Mouse (Mus musculus): ENCODE measurements at regions not wholly inside any gene's neighbourhood (a gene's known extent, or its start where the extent isn't known, plus 50 kb on each side); places are given as distances from the start of the nearest gene placed in this dataset.

DNA sequence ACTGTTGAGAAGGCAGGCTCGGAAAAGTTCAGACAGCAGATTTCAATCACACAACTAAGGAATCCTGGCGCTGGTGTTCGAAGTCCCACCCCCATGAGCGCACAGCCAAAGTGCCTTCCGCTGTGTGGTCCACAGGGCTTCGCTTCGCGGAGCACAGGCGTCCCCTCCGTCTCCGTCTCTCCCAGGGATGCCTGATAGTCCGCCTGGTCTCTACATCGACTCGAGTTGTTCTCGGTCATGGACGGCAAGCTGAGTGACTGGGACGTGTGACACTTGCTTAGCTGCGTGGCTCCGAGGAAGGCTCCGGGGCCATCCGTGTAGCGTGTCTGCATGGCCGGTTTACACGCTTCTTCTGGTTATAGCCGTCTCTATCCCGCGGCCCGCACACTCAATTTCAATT is 224.0 kb downstream of the Gm26897 start:
- Histone ChIP-seq H3K27me3 (ENCODE audit: control insufficient read depth, insufficient read depth, low read length) (no peaks in the 10 kb centered on the region), H3K9ac (replicated peaks; ENCODE audit: low read depth, low read length) (no peak overlapping the region), H3K4me2 (replicated peaks; ENCODE audit: low read depth, low read length) (no peak overlapping the region), H3K4me1 (ENCODE audit: control insufficient read depth, insufficient read depth, low read length) (no peaks in the 10 kb centered on the region), H3K4me3 (ENCODE audit: low read depth, low read length) (no peak overlapping the region), H3K36me3 (ENCODE audit: control insufficient read depth, insufficient read depth, low read length) (no peaks in the 10 kb centered on the region), H3K9me3 (ENCODE audit: control insufficient read depth, low read depth, low read length) (no peaks in the 10 kb centered on the region), H3K27ac (ENCODE audit: low read length) (no peak overlapping the region)
- no peak for ATAC-seq (ENCODE audit: insufficient number of reproducible peaks, insufficient read depth, low FRiP score, low read depth)
- 67% methylated on average over 28 of the region's 28 CpGs for WGBS

DNA sequence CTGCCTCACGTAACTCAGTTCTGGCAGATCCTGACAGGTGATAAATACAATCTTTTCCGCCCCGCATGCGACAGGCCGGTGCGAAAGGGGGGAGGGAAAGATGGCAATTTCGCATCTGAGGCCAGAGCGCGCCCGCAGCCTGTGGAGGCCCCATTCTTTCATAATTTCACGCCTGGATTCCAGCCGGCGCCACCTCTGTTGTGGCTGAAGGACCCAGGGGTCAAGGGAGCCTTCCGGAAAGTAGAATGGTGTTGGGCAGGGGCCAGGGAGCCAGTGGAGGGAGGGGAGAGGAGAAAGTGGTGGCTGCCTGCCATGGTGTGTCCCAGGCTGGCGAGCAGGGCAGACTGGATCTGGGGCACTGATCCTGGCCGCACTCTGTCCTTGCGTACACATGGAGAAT is 224.5 kb downstream of the Gm26897 start:
- Histone ChIP-seq H3K27me3 (ENCODE audit: control insufficient read depth, insufficient read depth, low read length) (no peaks in the 10 kb centered on the region), H3K4me3 (ENCODE audit: low read depth, low read length) (no peak overlapping the region), H3K4me2 (replicated peaks; ENCODE audit: low read depth, low read length) (no peak overlapping the region), H3K36me3 (ENCODE audit: control insufficient read depth, insufficient read depth, low read length) (no peaks in the 10 kb centered on the region), H3K9ac (replicated peaks; ENCODE audit: low read depth, low read length) (no peak overlapping the region), H3K4me1 (ENCODE audit: control insufficient read depth, insufficient read depth, low read length) (no peaks in the 10 kb centered on the region), H3K9me3 (ENCODE audit: control insufficient read depth, low read depth, low read length) (no peaks in the 10 kb centered on the region), H3K27ac (ENCODE audit: low read length) (no peak overlapping the region)
- no peak for ATAC-seq (ENCODE audit: insufficient number of reproducible peaks, insufficient read depth, low FRiP score, low read depth)
- WGBS, result 67% methylated on average over 17 of the region's 17 CpGs

DNA sequence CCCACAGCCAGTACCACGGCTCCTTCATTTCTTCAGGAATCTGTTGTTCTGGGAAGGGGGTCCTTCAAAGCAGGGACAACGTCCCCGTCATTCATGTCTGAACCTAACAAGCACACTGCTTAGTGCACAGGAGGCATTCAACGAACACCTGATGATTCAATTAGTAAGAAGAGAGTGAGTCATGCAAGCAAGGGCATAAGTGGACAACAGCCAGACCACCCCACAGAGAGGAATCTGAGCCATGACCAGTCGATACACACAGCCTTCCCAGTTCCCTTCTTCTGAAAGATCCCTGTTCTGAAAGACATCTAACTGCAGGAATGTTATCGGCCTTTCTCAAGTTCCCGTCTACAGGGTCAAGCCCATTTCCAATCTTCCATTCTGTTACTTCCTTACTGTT is 231.6 kb downstream of the Gm26897 start:
- ATAC-seq (ENCODE audit: insufficient number of reproducible peaks, insufficient read depth, low FRiP score, low read depth), result no peak
- Histone ChIP-seq H3K4me2 (replicated peaks; ENCODE audit: low read depth, low read length) (no peak overlapping the region), H3K9me3 (ENCODE audit: control insufficient read depth, low read depth, low read length) (no peaks in the 10 kb centered on the region), H3K9ac (replicated peaks; ENCODE audit: low read depth, low read length) (no peak overlapping the region), H3K4me3 (ENCODE audit: low read depth, low read length) (no peak overlapping the region), H3K4me1 (ENCODE audit: control insufficient read depth, insufficient read depth, low read length) (no peaks in the 10 kb centered on the region), H3K36me3 (ENCODE audit: control insufficient read depth, insufficient read depth, low read length) (no peaks in the 10 kb centered on the region), H3K27me3 (ENCODE audit: control insufficient read depth, insufficient read depth, low read length) (no peaks in the 10 kb centered on the region), H3K27ac (ENCODE audit: low read length) (no peak overlapping the region)
- WGBS, result 91% methylated on average over 7 of the region's 7 CpGs

DNA sequence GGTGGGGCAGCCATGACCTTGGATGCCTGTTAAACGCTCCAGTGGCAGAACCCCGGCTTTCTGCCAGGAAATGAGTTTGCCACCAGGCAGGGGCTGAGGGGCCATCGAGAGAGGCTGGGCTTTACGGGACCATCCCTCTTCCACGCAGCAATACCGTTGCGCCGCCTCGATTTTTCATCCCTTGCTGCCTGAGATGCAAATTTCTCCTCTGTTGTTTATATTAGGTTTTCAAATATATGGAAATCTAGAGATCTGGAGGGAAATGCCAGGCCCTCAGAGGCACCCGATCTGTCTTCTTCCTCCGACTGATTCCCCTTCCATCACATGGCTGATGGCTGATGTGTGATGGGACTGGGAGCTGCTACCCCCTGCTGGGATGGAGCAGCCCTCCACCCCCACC is 234.4 kb downstream of the Gm26897 start:
- no peak overlapping the region for H3K4me2 ChIP-seq (replicated peaks; ENCODE audit: low read depth, low read length)
- H3K27me3 ChIP-seq (ENCODE audit: control insufficient read depth, insufficient read depth, low read length), result no peaks in the 10 kb centered on the region
- H3K36me3 ChIP-seq (ENCODE audit: control insufficient read depth, insufficient read depth, low read length), result no peaks in the 10 kb centered on the region
- ATAC-seq (ENCODE audit: insufficient number of reproducible peaks, insufficient read depth, low FRiP score, low read depth), result no peak
- H3K4me1 ChIP-seq (ENCODE audit: control insufficient read depth, insufficient read depth, low read length), result no peaks in the 10 kb centered on the region
- H3K9me3 ChIP-seq (ENCODE audit: control insufficient read depth, low read depth, low read length), result no peaks in the 10 kb centered on the region
- 62% methylated on average over 11 of the region's 11 CpGs for WGBS
- no peak overlapping the region for H3K4me3 ChIP-seq (ENCODE audit: low read depth, low read length)
- H3K27ac ChIP-seq (ENCODE audit: low read length), result no peak overlapping the region
- no peak overlapping the region for H3K9ac ChIP-seq (replicated peaks; ENCODE audit: low read depth, low read length)

DNA sequence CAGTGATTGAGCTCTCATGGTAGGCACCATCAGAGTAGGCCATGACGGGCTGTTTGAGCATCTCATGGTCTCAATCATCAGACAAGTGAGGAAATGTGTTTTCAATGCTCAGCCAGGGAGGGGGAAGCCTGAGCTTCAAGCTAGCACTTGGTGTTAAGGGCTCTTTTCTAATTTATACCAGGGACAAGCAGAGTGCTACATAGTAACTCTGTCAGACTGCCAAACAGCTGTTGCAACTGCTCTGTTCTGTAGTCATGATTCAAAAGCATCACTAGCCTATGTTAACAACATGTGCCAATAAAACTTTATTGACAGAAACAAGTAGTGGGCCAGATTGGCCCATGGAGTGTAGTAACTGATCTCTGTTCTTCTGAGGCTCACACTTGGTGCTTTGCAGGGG is 235.0 kb downstream of the Gm26897 start:
- H3K27ac ChIP-seq (ENCODE audit: low read length), result no peak overlapping the region
- no peak for ATAC-seq (ENCODE audit: insufficient number of reproducible peaks, insufficient read depth, low FRiP score, low read depth)
- WGBS, result 73% methylated on average over 1 of the region's 1 CpGs

DNA sequence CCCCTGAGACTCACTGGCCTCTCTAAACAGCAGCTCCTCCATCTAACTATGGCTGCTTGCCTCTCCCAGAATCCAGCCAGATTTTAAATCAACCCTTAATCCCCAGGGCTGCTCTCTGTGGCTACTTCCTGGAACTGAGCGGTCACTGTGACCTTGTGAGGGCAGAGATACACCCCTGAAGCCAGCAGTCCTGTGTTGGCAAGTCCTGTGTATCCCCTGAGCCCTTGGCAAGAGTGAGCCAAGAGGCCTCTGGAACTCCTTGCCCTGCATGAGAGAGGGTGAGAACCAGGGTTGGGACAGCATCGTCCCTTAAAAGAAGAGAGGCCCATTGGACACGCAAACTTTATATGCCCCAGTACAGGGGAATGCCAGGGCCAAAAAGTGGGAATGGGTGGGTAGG is 237.5 kb downstream of the Gm26897 start:
- no peak for ATAC-seq (ENCODE audit: insufficient number of reproducible peaks, insufficient read depth, low FRiP score, low read depth)
- Histone ChIP-seq H3K9me3 (ENCODE audit: control insufficient read depth, low read depth, low read length) (no peaks in the 10 kb centered on the region), H3K27ac (ENCODE audit: low read length) (no peak overlapping the region), H3K27me3 (ENCODE audit: control insufficient read depth, insufficient read depth, low read length) (no peaks in the 10 kb centered on the region), H3K4me2 (replicated peaks; ENCODE audit: low read depth, low read length) (no peak overlapping the region), H3K4me1 (ENCODE audit: control insufficient read depth, insufficient read depth, low read length) (no peaks in the 10 kb centered on the region), H3K36me3 (ENCODE audit: control insufficient read depth, insufficient read depth, low read length) (no peaks in the 10 kb centered on the region), H3K9ac (replicated peaks; ENCODE audit: low read depth, low read length) (no peak overlapping the region), H3K4me3 (ENCODE audit: low read depth, low read length) (no peak overlapping the region)
- 81% methylated on average over 3 of the region's 3 CpGs for WGBS

More for the DNA sequence above, 235.0 kb downstream of the Gm26897 start:
- Histone ChIP-seq H3K27me3 (ENCODE audit: control insufficient read depth, insufficient read depth, low read length) (no peaks in the 10 kb centered on the region), H3K9ac (replicated peaks; ENCODE audit: low read depth, low read length) (no peak overlapping the region), H3K4me3 (ENCODE audit: low read depth, low read length) (no peak overlapping the region), H3K4me2 (replicated peaks; ENCODE audit: low read depth, low read length) (no peak overlapping the region), H3K36me3 (ENCODE audit: control insufficient read depth, insufficient read depth, low read length) (no peaks in the 10 kb centered on the region), H3K9me3 (ENCODE audit: control insufficient read depth, low read depth, low read length) (no peaks in the 10 kb centered on the region), H3K4me1 (ENCODE audit: control insufficient read depth, insufficient read depth, low read length) (no peaks in the 10 kb centered on the region)

DNA sequence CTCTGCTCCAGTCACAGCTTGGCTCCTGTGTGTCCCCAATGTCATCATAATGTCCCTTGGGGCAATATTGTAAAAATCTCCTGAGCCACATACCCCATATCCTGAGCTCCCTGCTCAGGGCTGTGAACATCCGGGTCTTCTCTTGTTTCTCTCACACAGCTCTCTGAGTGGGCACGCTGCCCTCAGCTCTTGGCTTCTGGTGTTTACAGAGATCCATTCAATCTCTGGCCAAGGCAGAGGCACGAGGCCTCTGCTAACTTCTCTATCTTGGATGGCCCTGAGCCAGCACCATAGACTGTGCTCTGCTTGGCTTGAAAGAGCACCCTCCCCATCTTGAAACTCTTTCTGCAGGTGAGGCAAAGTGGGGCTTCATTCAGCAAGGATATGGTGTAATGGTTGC is 238.2 kb downstream of the Gm26897 start:
- 47% methylated on average over 3 of the region's 3 CpGs for WGBS

DNA sequence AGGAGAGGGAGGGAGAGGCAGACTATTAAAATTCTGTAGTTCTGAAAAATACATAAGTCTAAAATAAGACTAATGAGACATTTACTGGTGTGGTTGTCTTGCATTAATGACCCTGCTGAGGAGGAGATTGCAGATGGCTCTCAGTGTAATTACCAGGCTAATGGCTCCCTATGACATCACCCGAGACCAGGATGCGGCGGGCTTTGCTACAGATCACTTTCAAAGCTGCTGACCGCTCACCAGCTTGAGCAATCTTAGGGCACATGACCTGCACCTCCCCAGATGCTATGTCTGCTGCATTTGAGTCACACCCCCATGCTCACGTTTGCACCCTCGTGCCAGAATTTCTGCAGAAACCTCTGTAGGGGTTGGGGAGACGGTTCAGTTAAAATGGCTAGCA is 242.0 kb downstream of the Gm26897 start:
- Histone ChIP-seq H3K9me3 (ENCODE audit: control insufficient read depth, low read depth, low read length) (no peaks in the 10 kb centered on the region), H3K36me3 (ENCODE audit: control insufficient read depth, insufficient read depth, low read length) (no peaks in the 10 kb centered on the region), H3K4me2 (replicated peaks; ENCODE audit: low read depth, low read length) (no peak overlapping the region), H3K27me3 (ENCODE audit: control insufficient read depth, insufficient read depth, low read length) (no peaks in the 10 kb centered on the region), H3K27ac (ENCODE audit: low read length) (no peak overlapping the region; the same call in 1 of the 2 replicates), H3K4me1 (ENCODE audit: control insufficient read depth, insufficient read depth, low read length) (no peaks in the 10 kb centered on the region), H3K4me3 (ENCODE audit: low read depth, low read length) (no peak overlapping the region), H3K9ac (replicated peaks; ENCODE audit: low read depth, low read length) (no peak overlapping the region)
- ATAC-seq (ENCODE audit: insufficient number of reproducible peaks, insufficient read depth, low FRiP score, low read depth), result no peak
- WGBS, result 31% methylated on average over 7 of the region's 7 CpGs

More for the DNA sequence above, 238.2 kb downstream of the Gm26897 start:
- Histone ChIP-seq H3K4me3 (ENCODE audit: low read depth, low read length) (no peak overlapping the region), H3K36me3 (ENCODE audit: control insufficient read depth, insufficient read depth, low read length) (no peaks in the 10 kb centered on the region), H3K27ac (ENCODE audit: low read length) (no peak overlapping the region), H3K9ac (replicated peaks; ENCODE audit: low read depth, low read length) (no peak overlapping the region), H3K4me1 (ENCODE audit: control insufficient read depth, insufficient read depth, low read length) (no peaks in the 10 kb centered on the region), H3K27me3 (ENCODE audit: control insufficient read depth, insufficient read depth, low read length) (no peaks in the 10 kb centered on the region), H3K9me3 (ENCODE audit: control insufficient read depth, low read depth, low read length) (no peaks in the 10 kb centered on the region), H3K4me2 (replicated peaks; ENCODE audit: low read depth, low read length) (no peak overlapping the region)
- ATAC-seq (ENCODE audit: insufficient number of reproducible peaks, insufficient read depth, low FRiP score, low read depth), result no peak

DNA sequence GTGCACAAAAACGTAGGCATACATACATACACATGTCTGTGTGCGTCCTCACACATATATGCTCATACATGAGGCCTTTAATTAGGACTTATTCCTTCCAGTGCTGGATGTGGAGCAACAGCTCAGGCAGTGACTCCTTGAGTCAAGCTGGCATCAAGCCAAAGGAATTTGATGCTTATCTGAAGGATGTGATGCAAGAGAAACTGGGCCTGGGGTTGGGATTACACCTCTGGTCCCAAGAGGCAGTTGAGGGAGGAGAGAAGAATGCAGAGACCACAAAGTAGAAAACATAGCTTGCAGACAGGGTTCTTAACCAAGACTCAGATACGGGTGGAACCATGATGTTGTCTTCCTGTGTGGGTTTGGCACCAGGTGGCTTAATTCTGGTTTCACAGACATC is 245.9 kb downstream of the Gm26897 start:
- 87% methylated on average over 3 of the region's 3 CpGs for WGBS
- Histone ChIP-seq H3K27ac (ENCODE audit: low read length) (no peak overlapping the region), H3K4me2 (replicated peaks; ENCODE audit: low read depth, low read length) (no peak overlapping the region), H3K4me1 (ENCODE audit: control insufficient read depth, insufficient read depth, low read length) (no peaks in the 10 kb centered on the region), H3K36me3 (ENCODE audit: control insufficient read depth, insufficient read depth, low read length) (no peaks in the 10 kb centered on the region), H3K27me3 (ENCODE audit: control insufficient read depth, insufficient read depth, low read length) (no peaks in the 10 kb centered on the region), H3K9ac (replicated peaks; ENCODE audit: low read depth, low read length) (no peak overlapping the region), H3K9me3 (ENCODE audit: control insufficient read depth, low read depth, low read length) (no peaks in the 10 kb centered on the region), H3K4me3 (ENCODE audit: low read depth, low read length) (no peak overlapping the region)
- no peak for ATAC-seq (ENCODE audit: insufficient number of reproducible peaks, insufficient read depth, low FRiP score, low read depth)
